Mouse (Mus musculus) frontal cortex, adult 2 months (tissue): ENCODE measurements at regions not wholly inside any gene's neighbourhood (a gene's known extent, or its start where the extent isn't known, plus 50 kb on each side); places are given as distances from the start of the nearest gene placed in this dataset.
A peak's percentile ranks its signal among the peaks of the same experiment; 100 is the strongest.

ENCODE experiments used
- DNase-seq, 2 experiments: peaks; one replicate each; pipeline ENCODE4 v3.0.0; 2022; ENCODE audit warnings: low spot score in 1 of 2; ENCODE audit errors: extremely low spot score in 1 of 2

DNA sequence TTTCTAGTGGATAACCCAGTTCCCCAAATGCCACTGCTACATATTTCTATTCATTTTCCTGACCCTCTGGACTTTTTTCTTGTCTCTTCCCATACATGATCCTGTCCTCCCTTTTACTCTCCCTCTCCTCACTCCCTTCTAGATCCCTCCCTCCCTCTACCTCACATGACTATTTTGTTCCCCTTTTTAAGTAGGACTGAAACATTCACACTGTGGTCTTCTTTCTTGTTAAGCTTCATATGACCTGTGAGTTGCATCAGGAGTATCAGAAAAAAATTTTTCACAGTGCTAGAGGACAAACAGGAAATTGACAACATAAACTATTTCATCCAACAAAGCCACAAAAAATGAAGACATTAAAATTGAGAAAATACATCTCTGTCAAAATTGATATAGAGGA is 797.5 kb downstream of the Ndufa4 start:
- DNase-seq: no peak

DNA sequence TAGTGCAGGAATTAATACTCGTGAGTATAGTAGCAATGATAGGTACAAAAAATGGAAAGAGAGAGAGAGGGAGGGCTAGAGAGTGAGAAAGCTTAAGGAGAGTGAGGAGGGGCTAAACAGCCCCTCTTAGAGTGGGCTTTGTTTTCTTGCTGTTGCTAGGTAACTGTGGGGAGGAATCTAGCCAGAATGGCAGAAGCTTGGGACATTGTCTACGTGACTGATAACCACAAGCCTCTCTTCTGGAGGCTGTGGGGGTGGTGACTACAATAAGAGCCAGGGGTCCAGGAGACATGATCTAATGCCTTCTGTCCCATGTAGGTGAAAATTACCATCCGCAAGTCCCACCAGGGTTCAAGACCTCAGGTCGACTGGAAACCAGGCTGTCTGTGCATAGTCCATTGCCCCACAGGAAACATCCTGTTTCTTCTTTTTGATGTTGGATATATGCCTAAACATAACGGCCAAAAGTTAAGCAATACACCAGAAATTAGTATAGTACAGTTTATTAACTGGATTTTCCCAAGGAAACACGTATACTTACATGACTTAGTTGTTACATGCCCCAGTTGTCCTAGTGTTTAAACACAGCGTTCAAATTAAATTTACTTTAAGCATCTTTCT is 798.8 kb downstream of the Ndufa4 start:
- DNase-seq: no peak

DNA sequence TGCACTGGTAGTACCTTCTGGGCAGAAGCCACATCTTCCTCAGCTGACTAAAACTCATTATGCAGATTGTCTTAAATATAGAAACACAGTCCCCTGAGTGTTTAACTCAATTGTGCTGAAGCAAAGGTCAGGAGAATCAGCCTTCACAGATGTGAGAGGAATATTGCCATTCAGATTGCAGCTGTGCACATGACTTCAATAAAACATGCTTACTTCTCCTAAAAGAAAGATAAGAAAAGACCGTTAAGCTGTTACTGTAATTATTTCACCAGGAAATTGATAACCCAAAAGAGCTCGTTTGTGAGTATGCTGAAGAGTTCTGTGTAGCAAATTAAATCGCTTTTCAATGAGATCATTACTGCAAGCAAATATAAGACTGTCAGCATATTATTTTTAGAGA is 803.9 kb downstream of the Ndufa4 start:
- peak in 1 of 2 experiments; percentile 3 for DNase-seq

DNA sequence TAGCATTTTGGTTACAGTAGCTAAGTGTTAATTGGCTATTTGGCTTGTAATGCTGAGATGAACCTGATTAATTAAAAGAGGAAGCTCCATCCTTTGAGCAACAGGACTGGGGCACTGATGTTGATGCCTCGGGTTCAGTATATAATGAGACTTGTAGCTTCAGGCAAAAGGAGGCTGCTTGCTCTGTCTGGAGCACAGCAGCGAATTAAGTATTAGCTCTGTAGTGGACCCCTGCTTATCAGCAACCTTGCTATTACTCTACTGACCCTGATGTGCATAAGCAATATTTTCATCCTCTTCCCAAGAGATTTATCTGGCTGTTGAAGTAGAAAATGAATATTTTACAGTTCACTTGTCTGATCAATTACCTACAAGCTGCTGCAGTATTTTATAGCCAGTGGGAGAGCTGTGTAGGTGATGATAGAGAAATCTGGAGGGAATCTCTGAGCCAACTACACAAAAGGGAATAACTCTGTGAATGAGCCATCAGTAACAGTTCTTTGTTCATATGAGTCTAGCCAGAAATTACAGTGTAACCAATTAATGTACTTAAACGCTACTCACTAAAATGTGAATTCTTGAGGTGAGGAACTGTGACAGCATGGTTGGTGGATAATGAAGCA is 846.2 kb downstream of the Ndufa4 start:
- no peak for DNase-seq
